10 mouse cellular contexts compared by ENCODE assay signal in the genomic region with DNA sequence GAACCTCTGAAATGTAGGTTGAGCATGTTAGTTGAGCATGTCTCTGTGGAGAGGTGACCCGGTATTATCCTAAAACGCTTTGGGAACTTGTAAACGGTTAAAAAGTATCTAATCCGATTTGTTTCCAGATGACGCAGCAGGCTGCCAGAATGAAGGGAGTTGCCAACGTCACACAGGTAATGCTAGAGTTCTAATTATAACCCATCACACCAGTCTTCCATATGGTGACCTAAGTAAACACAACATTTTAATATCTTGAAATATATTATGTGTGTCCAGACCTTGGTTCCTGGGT. TPM values are rescaled to one million over a fixed set of nuclear protein-coding genes. Genes with fewer than 3 reads are reported as not detected.
DNase-seq lines count a peak whose midpoint lies in the region; ATAC-seq and TF ChIP-seq lines count a peak whose summit lies in the region.
"Had no signal": no experiment of that assay in that cellular context is flagged by ENCODE, and none has a peak within 500 bp of the region (broad histone marks: within the 10 kb centered on the region; RNA-seq: fewer than 3 reads in every experiment).

No protein-coding gene starts in this region.

- peaks cover 23% of the 10 kb centered on the region for H3K79me2 ChIP-seq in MEL (ENCODE audit: control insufficient read depth, insufficient read depth, low read length, poor library complexity)

- H3K36me3 ChIP-seq in MEL (ENCODE audit: control insufficient read depth in 1 of 2, insufficient read depth in 2 of 2, low read length in 2 of 2) = peaks cover 0 to 21% of the 10 kb centered on the region in 2 experiments; a peak in 2 of 4 replicates
- H3K36me3 ChIP-seq in embryonic facial prominence, embryonic 14.5 days (ENCODE audit: control insufficient read depth, insufficient read depth, low read length) = no peaks in the 10 kb centered on the region
- H3K36me3 ChIP-seq in intestine, postnatal 0 days (ENCODE audit: control insufficient read depth, insufficient read depth) = no peaks in the 10 kb centered on the region
- H3K36me3 ChIP-seq in neural tube, embryonic 14.5 days (ENCODE audit: control insufficient read depth, insufficient read depth, low read length) = no peaks in the 10 kb centered on the region

- TF ChIP-seq POLR2A in MEL (IDR thresholded peaks at IDR 0.05; ENCODE audit: control insufficient read depth in 1 of 2, insufficient read depth in 1 of 2, low read depth in 1 of 2, low read length in 2 of 2, poor library complexity in 1 of 2) = no peak

- ATAC-seq in embryonic facial prominence, embryonic 14.5 days (ENCODE audit: low read depth) = no peak
- ATAC-seq in intestine, postnatal 0 days = no peak
- no peak for ATAC-seq in neural tube, embryonic 14.5 days (ENCODE audit: low read depth)
- ATAC-seq in CD4-positive, CD25-positive, alpha-beta regulatory T cell, adult 4 months = no peak

- no peak for TF ChIP-seq EP300 in MEL (IDR thresholded peaks at IDR 0.05; ENCODE audit: low read depth in 1 of 2, low read length in 2 of 2)

- no peaks in the 10 kb centered on the region for H3K27me3 ChIP-seq in MEL (ENCODE audit: control insufficient read depth in 1 of 2, insufficient read depth in 2 of 2, low read length in 2 of 2)
- H3K27me3 ChIP-seq in embryonic facial prominence, embryonic 14.5 days (replicated peaks; ENCODE audit: control insufficient read depth, insufficient read depth, low read length) = no peaks in the 10 kb centered on the region
- no peaks in the 10 kb centered on the region for H3K27me3 ChIP-seq in intestine, postnatal 0 days (replicated peaks; ENCODE audit: control insufficient read depth, insufficient read depth, low read length)
- H3K27me3 ChIP-seq in neural tube, embryonic 14.5 days (ENCODE audit: control insufficient read depth, insufficient read depth, low read length) = no peaks in the 10 kb centered on the region
- H3K27me3 ChIP-seq: Patski had no signal

- peak overlapping the region; percentile 73 for H3K4me2 ChIP-seq in embryonic facial prominence, embryonic 14.5 days (ENCODE audit: low read depth, low read length)
- peak overlapping the region; percentile 95 for H3K4me2 ChIP-seq in intestine, postnatal 0 days (replicated peaks; ENCODE audit: low read depth)
- peak overlapping the region; percentile 73 for H3K4me2 ChIP-seq in neural tube, embryonic 14.5 days (ENCODE audit: low read depth, low read length)

- WGBS in embryonic facial prominence, embryonic 14.5 days = 2% methylated on average over 6 of the region's 6 CpGs
- 5% methylated on average over 6 of the region's 6 CpGs for WGBS in intestine, postnatal 0 days
- 8% methylated on average over 6 of the region's 6 CpGs for WGBS in neural tube, embryonic 14.5 days

- H3K4me3 ChIP-seq in MEL (ENCODE audit: control insufficient read depth in 1 of 2, insufficient read depth in 1 of 2, low read depth in 2 of 2, low read length in 2 of 2) = peak overlapping the region; percentile 35 to 57
- peak overlapping the region; percentile 72 for H3K4me3 ChIP-seq in embryonic facial prominence, embryonic 14.5 days (ENCODE audit: low read depth, low read length)
- H3K4me3 ChIP-seq in intestine, postnatal 0 days (ENCODE audit: low read depth, low read length) = peak overlapping the region; percentile 31
- peak overlapping the region; percentile 89 for H3K4me3 ChIP-seq in neural tube, embryonic 14.5 days (ENCODE audit: low read depth, low read length)

- TF ChIP-seq RAD21 in MEL (IDR thresholded peaks at IDR 0.05; ENCODE audit: low read depth, low read length) = no peak

- peaks cover 3 to 14% of the 10 kb centered on the region in 2 experiments for H3K4me1 ChIP-seq in MEL (ENCODE audit: control insufficient read depth in 1 of 2, insufficient read depth in 2 of 2, low read length in 2 of 2)
- H3K4me1 ChIP-seq in embryonic facial prominence, embryonic 14.5 days (ENCODE audit: control insufficient read depth, insufficient read depth, low read length) = peaks cover 13% of the 10 kb centered on the region
- 0 out of 2 replicates have a peak, but pooled peaks cover 2% of the 10 kb centered on the region for H3K4me1 ChIP-seq in intestine, postnatal 0 days (replicated peaks; ENCODE audit: control insufficient read depth, insufficient read depth, low read length)
- H3K4me1 ChIP-seq in neural tube, embryonic 14.5 days (ENCODE audit: control insufficient read depth, insufficient read depth, low read length) = peaks cover 5% of the 10 kb centered on the region; the same call in 1 of the 2 replicates

- DNase-seq in kidney, adult 11 months = peak; percentile 9
- no peak for DNase-seq in kidney, postnatal 36 days
- DNase-seq in MEL (ENCODE audit: low read depth, low spot score) = no peak
- DNase-seq in embryonic facial prominence, embryonic 14.5 days (ENCODE audit: low spot score) = no peak
- DNase-seq in lung, adult 18-20 months = no peak

- peak overlapping the region; percentile 73 for H3K9ac ChIP-seq in MEL (ENCODE audit: control insufficient read depth, low read depth, low read length, poor library complexity, severe bottlenecking)
- H3K9ac ChIP-seq in embryonic facial prominence, embryonic 14.5 days (ENCODE audit: low read depth, low read length) = peak overlapping the region; percentile 55
- no peak overlapping the region for H3K9ac ChIP-seq in intestine, postnatal 0 days (ENCODE audit: low read depth, low read length)
- H3K9ac ChIP-seq in neural tube, embryonic 14.5 days (replicated peaks; ENCODE audit: low read depth, low read length) = no peak overlapping the region

- H3K27ac ChIP-seq in MEL (ENCODE audit: control insufficient read depth, low read depth, low read length) = peak overlapping the region; percentile 38; the same call in 1 of the 2 replicates
- no peak overlapping the region for H3K27ac ChIP-seq in embryonic facial prominence, embryonic 14.5 days (replicated peaks; ENCODE audit: low read depth, low read length)
- H3K27ac ChIP-seq in intestine, postnatal 0 days (ENCODE audit: low read depth, low read length) = no peak overlapping the region
- H3K27ac ChIP-seq in neural tube, embryonic 14.5 days (ENCODE audit: low read depth, low read length) = no peak overlapping the region

- H3K9me3 ChIP-seq in MEL (replicated peaks; ENCODE audit: insufficient read depth, low read length) = no peaks in the 10 kb centered on the region
- no peaks in the 10 kb centered on the region for H3K9me3 ChIP-seq in embryonic facial prominence, embryonic 14.5 days (ENCODE audit: control insufficient read depth, low read length)
- no peaks in the 10 kb centered on the region for H3K9me3 ChIP-seq in intestine, postnatal 0 days (ENCODE audit: control insufficient read depth)
- no peaks in the 10 kb centered on the region for H3K9me3 ChIP-seq in neural tube, embryonic 14.5 days (ENCODE audit: control insufficient read depth, low read length)

- no peak for TF ChIP-seq CTCF in MEL (IDR thresholded peaks at IDR 0.05 in 2 of 3, conservative IDR thresholded peaks at IDR 0.05 in 1 of 3; ENCODE audit: control insufficient read depth in 1 of 3, insufficient read depth in 1 of 3, low read depth in 2 of 3, low read length in 3 of 3, poor library complexity in 1 of 3, severe bottlenecking in 1 of 3)
- TF ChIP-seq CTCF in intestine, postnatal 0 days (IDR thresholded peaks at IDR 0.05; ENCODE audit: low read depth) = no peak

TF ChIP-seq in MEL, 35 proteins besides CTCF, POLR2A, EP300 and RAD21:
- TF ChIP-seq USF2 (IDR thresholded peaks at IDR 0.05; ENCODE audit: borderline replicate concordance in 1 of 2, insufficient read depth in 1 of 2, low read depth in 1 of 2, low read length in 2 of 2) (no peak), NELFE (IDR thresholded peaks at IDR 0.05; ENCODE audit: low read depth, low read length) (no peak), MXI1 (IDR thresholded peaks at IDR 0.05; ENCODE audit: low read depth, low read length) (no peak), POLR2AphosphoS2 (IDR thresholded peaks at IDR 0.05; ENCODE audit: low read length) (no peak), MAFK (IDR thresholded peaks at IDR 0.05; ENCODE audit: borderline replicate concordance, low read depth, low read length) (no peak)

RNA-seq across cellular contexts. Expression of a gene that starts 0.7 kb away (rescaled TPM):
- total RNA-seq in MEL (2012; rRNA removed) = 7.5 and 11.0 TPM in 2 replicates
- polyA plus RNA-seq in MEL (2012; ENCODE audit: insufficient read depth in 1 of 2, insufficient read length in 2 of 2, low read depth in 1 of 2, low replicate concordance in 2 of 2, missing spikeins in 1 of 2) = 10 to 100 TPM in 1 of 2 experiments, not detected in 1; 12.1 TPM
- 13.8 and 15.8 TPM in 2 replicates for polyA plus RNA-seq in embryonic facial prominence, embryonic 14.5 days (2014; fragmentation: Nextera tagmentation; extraction: Ambion mirVana)
- 8.0 and 9.2 TPM in 2 replicates for polyA plus RNA-seq in intestine, postnatal 0 days (2015; fragmentation: Nextera tagmentation; extraction: Ambion mirVana)
- polyA plus RNA-seq in neural tube, embryonic 14.5 days (2014; fragmentation: Nextera tagmentation; extraction: Ambion mirVana) = 16.0 and 16.1 TPM in 2 replicates
- polyA plus RNA-seq in CD4-positive, CD25-positive, alpha-beta regulatory T cell, adult 4 months (2017; shearing (Covaris generic)) = 10 to 100 TPM; 18.9 to 22.2 TPM

RNA-seq across cellular contexts. Expression of a gene that starts 51.1 kb away (rescaled TPM):
- not detected in 2 replicates for total RNA-seq in MEL (2012; rRNA removed)
- polyA plus RNA-seq in MEL (2012; ENCODE audit: insufficient read depth in 1 of 2, insufficient read length in 2 of 2, low read depth in 1 of 2, low replicate concordance in 2 of 2, missing spikeins in 1 of 2) = not detected
- polyA plus RNA-seq in embryonic facial prominence, embryonic 14.5 days (2014; fragmentation: Nextera tagmentation; extraction: Ambion mirVana) = 0.31 and 0.39 TPM in 2 replicates
- not detected in 2 replicates for polyA plus RNA-seq in intestine, postnatal 0 days (2015; fragmentation: Nextera tagmentation; extraction: Ambion mirVana)
- polyA plus RNA-seq in neural tube, embryonic 14.5 days (2014; fragmentation: Nextera tagmentation; extraction: Ambion mirVana) = not detected in 2 replicates
- not detected for polyA plus RNA-seq in CD4-positive, CD25-positive, alpha-beta regulatory T cell, adult 4 months (2017; shearing (Covaris generic))
- polyA plus RNA-seq: Patski; spleen, adult 2 months had no signal

Comparison
In these comparisons a context has a peak if more than half of its experiments do, and no peak if none do; other contexts are left out.
1. H3K4me3 ChIP-seq: peak in every context shown above with its lines; median percentile 89 in neural tube, embryonic 14.5 days; 72 in embryonic facial prominence, embryonic 14.5 days; 46 in MEL; 31 in intestine, postnatal 0 days.
2. H3K9ac ChIP-seq: peak in MEL (single experiment) and embryonic facial prominence, embryonic 14.5 days (single experiment); none in intestine, postnatal 0 days (single experiment) and neural tube, embryonic 14.5 days (single experiment).
3. Peak in every context shown above with its lines, with median percentiles within 50 percentile points of each other: H3K4me2 ChIP-seq.